Mouse (Mus musculus) ES-Bruce4 (cell line): ENCODE results near the gene Rpl12. TPM values are rescaled to one million over a fixed set of nuclear protein-coding genes. Genes with fewer than 3 reads are reported as not detected.

Source experiments
- H3K27ac ChIP-seq: 2 replicates; pipeline ENCODE4 v1.5.1; 2012; ENCODE audit warnings: low read length, inconsistent platforms; ENCODE audit not compliant: insufficient read depth
- H3K27me3 ChIP-seq: 2 replicates; pipeline ENCODE4 v1.6.1; 2012; ENCODE audit warnings: mild to moderate bottlenecking, low read length, inconsistent platforms; ENCODE audit not compliant: control insufficient read depth, poor library complexity, insufficient read depth, severe bottlenecking
- H3K36me3 ChIP-seq: 2 replicates; pipeline ENCODE4 v1.6.1; 2012; ENCODE audit warnings: inconsistent platforms, mild to moderate bottlenecking, low read length, moderate library complexity; ENCODE audit not compliant: control insufficient read depth, poor library complexity, insufficient read depth, severe bottlenecking
- H3K4me1 ChIP-seq: one replicate; pipeline ENCODE4 v1.8.1; 2011; ENCODE audit warnings: low read length; ENCODE audit not compliant: control insufficient read depth, insufficient read depth
- H3K4me3 ChIP-seq: 2 replicates; pipeline ENCODE4 v1.5.1; 2011; ENCODE audit warnings: low read depth, mild to moderate bottlenecking, low read length
- H3K9ac ChIP-seq: 2 replicates; pipeline ENCODE4 v1.6.1; 2012; ENCODE audit warnings: low read depth, mild to moderate bottlenecking, inconsistent platforms; ENCODE audit not compliant: poor library complexity, severe bottlenecking
- H3K9me3 ChIP-seq: replicated peaks from 2 replicates; pipeline ENCODE4 v1.6.1; 2012; ENCODE audit warnings: mild to moderate bottlenecking, low read length, inconsistent platforms; ENCODE audit not compliant: control insufficient read depth, poor library complexity, insufficient read depth, severe bottlenecking
- CTCF ChIP-seq: IDR thresholded peaks from one replicate; pipeline ENCODE4 v1.8.1; 2011; ENCODE audit warnings: low read depth, low read length
- EP300 ChIP-seq: IDR thresholded peaks from 2 replicates; pipeline ENCODE4 v1.6.1; 2011; ENCODE audit warnings: low read depth, low read length; ENCODE audit not compliant: insufficient read depth
- POLR2A ChIP-seq: IDR thresholded peaks from one replicate; pipeline ENCODE4 v1.8.1; 2011; ENCODE audit warnings: low read length; ENCODE audit not compliant: insufficient read depth
- polyA plus RNA-seq: library from polyadenylated mRNA; stranded (reverse); fragments of >200 nt; gene quantifications from 2 replicates; pipeline ENCODE4 v1.2.4, GENCODE M21; 2011; ENCODE audit warnings: low read depth; ENCODE audit not compliant: missing spikeins, insufficient read depth, insufficient read length

Rpl12 gene
- polyA plus RNA-seq, 1 experiment = 114 TPM

- Histone ChIP-seq H3K4me3 (peak overlapping the region; percentile 73), H3K27me3 (no peaks in the 10 kb centered on the region), H3K27ac (no peak overlapping the region), H3K4me1 (no peaks in the 10 kb centered on the region), H3K9me3 (no peaks in the 10 kb centered on the region), H3K9ac (peak overlapping the region; percentile 85), H3K36me3 (no peaks in the 10 kb centered on the region)
- TF ChIP-seq CTCF (no peak), EP300 (no peak), POLR2A (no peak)
These were observed 19.9 kb downstream of the Rpl12 start for GRCm38 (mm10) chr2:32981281-32981680.

- Histone ChIP-seq H3K9ac (peak within 1 kb of the TSS; percentile 85), H3K9me3 (no peaks in the 10 kb centered on the region), H3K27me3 (no peaks in the 10 kb centered on the region), H3K27ac (peak within 1 kb of the TSS; percentile 68), H3K36me3 (no peaks in the 10 kb centered on the region), H3K4me1 (no peaks in the 10 kb centered on the region), H3K4me3 (peak within 1 kb of the TSS; percentile 73)
- TF ChIP-seq POLR2A (peak; percentile 84), CTCF (no peak)
These were observed 20.4 kb downstream of the Rpl12 start, which contains the start of gene Slc2a8 for GRCm38 (mm10) chr2:32981725-32982271. TSS of gene Slc2a8 (minus strand) at chr2:32982083.

GRCm38 (mm10) chr2:32982700-32983099 lies 21.3 kb downstream of the Rpl12 start:
- Histone ChIP-seq H3K4me3 (peak overlapping the region; percentile 69), H3K9ac (peak overlapping the region; percentile 20), H3K9me3 (no peaks in the 10 kb centered on the region), H3K27ac (peak overlapping the region; percentile 68), H3K36me3 (no peaks in the 10 kb centered on the region), H3K27me3 (no peaks in the 10 kb centered on the region), H3K4me1 (no peaks in the 10 kb centered on the region)
- TF ChIP-seq EP300 = no peak
- peak; percentile 20 for TF ChIP-seq POLR2A

GRCm38 (mm10) chr2:32983617-32984016 lies 22.3 kb downstream of the Rpl12 start:
- H3K27me3 ChIP-seq = no peaks in the 10 kb centered on the region
- H3K36me3 ChIP-seq = no peaks in the 10 kb centered on the region
- H3K4me1 ChIP-seq = no peaks in the 10 kb centered on the region
- H3K9ac ChIP-seq = peak overlapping the region; percentile 20; the same call in 1 of the 2 replicates
- no peak overlapping the region for H3K4me3 ChIP-seq
- H3K27ac ChIP-seq = no peak overlapping the region; the same call in 1 of the 2 replicates
- H3K9me3 ChIP-seq = no peaks in the 10 kb centered on the region
- TF ChIP-seq CTCF (no peak), EP300 (no peak), POLR2A (no peak)

- 0 out of 2 replicates have a peak overlapping the region, but pooled peaks have one; percentile 13 for H3K27ac ChIP-seq
- no peaks in the 10 kb centered on the region for H3K4me1 ChIP-seq
- H3K9ac ChIP-seq = no peak overlapping the region
- no peak for TF ChIP-seq CTCF
- TF ChIP-seq EP300 = no peak
- TF ChIP-seq POLR2A = no peak
- H3K36me3 ChIP-seq = no peaks in the 10 kb centered on the region
- H3K4me3 ChIP-seq = no peak overlapping the region
- H3K27me3 ChIP-seq = no peaks in the 10 kb centered on the region
- H3K9me3 ChIP-seq = no peaks in the 10 kb centered on the region
These were observed 24.5 kb downstream of the Rpl12 start for GRCm38 (mm10) chr2:32985844-32986243.

- H3K4me3 ChIP-seq = no peak overlapping the region
- no peak for TF ChIP-seq EP300
- no peak for TF ChIP-seq POLR2A
- no peak for TF ChIP-seq CTCF
- no peaks in the 10 kb centered on the region for H3K27me3 ChIP-seq
- H3K27ac ChIP-seq = no peak overlapping the region
- no peaks in the 10 kb centered on the region for H3K36me3 ChIP-seq
- H3K4me1 ChIP-seq = no peaks in the 10 kb centered on the region
- no peak overlapping the region for H3K9ac ChIP-seq
- H3K9me3 ChIP-seq = no peaks in the 10 kb centered on the region
These were observed 28.0 kb downstream of the Rpl12 start for GRCm38 (mm10) chr2:32989376-32989775.
